Mouse (Mus musculus) cerebellum, adult 8-10 months (tissue): ENCODE results near the gene Trp53bp1.
A peak's percentile ranks its signal among the peaks of the same experiment; 100 is the strongest.

Source experiments
- DNase-seq: peaks from one replicate; pipeline ENCODE4 v3.0.0; 2022

The Trp53bp1 gene

DNA sequence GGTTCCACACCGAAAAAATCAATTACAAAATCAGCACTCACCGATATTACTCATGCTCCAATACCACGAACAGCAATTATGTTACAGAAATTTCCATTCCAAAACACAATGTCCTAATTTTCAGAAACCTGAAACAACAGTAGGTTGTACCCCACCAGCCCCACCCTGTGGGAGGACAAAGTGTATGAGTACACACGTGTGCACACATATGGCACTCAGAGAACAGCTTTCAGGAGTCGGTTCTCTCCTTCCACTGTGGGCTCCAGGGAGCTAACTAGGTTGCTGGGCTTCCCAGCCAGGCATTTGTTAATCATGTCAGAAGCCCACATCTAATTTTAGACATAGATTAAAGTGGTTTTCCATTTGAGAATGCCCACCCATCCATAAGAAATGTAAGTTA, 27.1 kb downstream of the Trp53bp1 start:
- DNase-seq, result no peak

DNA sequence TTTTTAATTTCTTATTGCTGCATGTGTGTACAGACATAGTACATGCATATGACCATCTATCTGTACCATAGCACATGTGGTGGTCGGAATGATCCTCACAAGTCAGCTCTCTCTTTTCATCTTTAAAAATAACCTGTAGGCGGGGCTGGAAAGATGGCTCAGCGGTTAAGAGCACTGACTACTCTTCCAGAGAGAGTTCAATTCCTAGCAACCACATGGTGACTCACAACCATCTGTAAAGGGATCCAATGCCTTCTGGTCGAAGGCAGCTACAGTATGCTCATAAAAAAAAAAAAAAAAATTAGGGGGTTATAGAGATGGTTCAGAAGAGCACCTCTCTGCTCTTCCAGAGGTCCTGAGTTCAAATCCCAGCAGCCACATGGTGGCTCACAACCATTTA, 31.8 kb downstream of the Trp53bp1 start:
- DNase-seq, result no peak

DNA sequence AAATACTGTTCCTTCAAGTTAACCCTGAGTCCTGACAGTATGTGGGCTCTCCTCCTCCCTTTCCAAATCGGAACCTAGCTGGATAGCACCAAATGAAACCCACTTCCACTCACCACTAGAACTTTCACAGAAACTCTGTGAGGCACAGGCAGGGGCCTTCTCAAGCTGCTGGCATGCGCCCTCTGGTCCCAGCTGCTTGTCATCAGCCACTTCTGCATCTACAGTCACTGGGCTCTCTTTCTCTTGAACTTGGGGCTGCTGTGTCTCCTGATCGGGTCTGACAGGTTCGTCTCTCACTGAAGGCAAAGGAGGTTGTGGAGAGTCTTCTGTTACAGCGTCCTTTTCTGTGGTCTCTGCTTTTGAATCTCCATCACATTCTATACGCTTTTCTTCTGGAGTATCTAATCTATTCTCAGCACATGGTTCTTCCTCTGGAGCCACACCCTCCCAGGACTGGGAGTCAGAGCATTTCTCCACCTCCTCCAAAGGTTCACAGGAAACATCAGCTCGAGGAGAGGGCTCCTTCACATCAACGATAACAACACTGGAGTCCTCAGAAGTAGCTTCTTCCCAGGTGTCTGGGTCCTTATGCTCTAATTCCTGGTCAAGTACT, 35.6 kb downstream of the Trp53bp1 start:
- no peak for DNase-seq

DNA sequence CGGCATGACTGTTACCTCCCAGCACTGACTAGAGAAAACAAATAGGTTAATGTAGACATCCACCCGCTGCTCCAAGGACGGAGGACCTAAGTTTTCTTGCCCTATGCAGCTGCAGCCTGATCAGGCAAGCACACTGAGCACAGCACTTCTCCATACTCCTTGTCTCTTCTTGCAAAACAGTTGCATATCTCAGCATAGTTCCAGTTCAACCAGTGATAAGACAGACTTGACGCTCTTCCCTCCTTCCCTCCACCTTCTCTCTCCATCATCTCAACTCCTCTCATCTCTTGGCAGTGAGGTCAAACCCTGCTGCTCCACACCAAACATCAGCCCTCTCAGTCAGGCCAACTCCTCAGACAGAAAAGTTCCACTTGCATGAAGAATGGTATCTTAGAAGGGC, 43.1 kb downstream of the Trp53bp1 start:
- no peak for DNase-seq

DNA sequence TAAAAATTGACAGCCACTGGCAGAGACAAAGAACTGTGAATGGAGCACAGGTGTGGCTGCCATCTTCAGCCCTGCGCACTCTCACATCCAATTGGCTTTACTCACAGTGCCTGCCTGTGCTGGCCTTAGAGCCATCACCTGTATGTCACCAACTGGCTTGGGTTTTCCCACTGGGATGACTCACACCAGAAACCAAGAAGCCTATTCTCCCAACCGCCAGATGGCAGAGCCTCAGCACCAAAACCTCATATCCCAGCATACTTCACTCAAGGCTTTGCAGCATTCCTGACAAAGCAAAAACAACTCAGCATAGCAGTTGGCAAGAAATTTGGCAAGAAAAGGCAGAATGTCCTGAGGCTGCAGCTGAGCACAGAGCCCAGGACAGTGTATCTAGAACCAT, 48.2 kb downstream of the Trp53bp1 start:
- peak; percentile 74 for DNase-seq

DNA sequence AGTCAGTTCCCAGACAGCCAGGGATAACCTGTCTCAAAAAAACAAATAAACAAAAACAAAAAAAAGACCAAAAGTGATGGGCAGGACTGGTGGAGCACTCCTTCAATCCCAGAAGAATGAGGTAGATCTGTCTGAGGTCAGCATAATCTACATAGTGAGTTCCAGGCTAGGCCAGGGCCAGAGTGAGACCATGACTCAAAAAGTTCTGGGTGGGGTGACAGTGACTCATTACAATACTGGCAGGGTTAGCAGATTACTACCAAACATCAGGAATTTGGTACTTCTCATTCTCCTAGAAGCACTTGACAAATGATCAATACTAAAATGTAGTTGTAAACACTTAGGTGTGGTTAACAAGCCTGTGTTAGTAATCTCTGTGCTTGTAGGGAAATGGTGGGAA, 51.2 kb downstream of the Trp53bp1 start:
- no peak for DNase-seq

DNA sequence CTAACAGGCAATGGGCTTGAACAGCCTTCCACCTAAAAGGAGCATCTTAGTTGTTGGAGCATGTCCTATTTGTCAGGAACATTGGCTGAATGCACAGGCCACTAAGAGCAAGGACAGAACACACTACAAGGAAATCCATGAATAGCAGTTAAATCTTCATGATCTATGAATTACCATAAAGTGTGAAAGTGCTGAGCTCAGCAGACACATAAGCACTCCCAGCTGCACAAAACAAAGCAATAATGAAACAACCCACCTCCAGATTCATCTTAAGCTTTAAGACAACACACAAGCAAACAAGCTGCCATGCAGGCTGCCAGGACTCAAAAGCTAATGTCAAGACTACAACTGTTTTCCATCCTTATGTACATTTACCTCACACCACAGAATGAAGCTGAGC, 52.0 kb downstream of the Trp53bp1 start:
- no peak for DNase-seq

DNA sequence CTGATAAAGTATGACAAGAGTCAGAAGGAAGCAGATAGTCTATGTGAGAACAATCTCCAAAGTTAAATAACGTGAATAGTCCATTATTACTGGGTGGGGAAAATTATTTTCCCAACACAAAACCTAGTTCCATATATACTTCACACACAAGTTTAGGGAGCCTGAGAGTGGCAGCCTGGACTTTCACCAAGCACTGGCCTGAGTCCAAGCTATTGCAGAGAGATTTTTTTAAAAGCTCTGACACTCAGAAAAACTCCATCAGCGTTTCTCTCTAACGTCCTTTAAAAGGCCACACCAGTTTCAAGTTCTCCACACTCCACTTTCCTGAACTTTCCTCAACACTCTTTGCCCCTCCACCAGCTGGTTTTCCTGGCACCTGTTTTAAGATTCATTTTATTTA, 56.7 kb downstream of the Trp53bp1 start:
- no peak for DNase-seq

DNA sequence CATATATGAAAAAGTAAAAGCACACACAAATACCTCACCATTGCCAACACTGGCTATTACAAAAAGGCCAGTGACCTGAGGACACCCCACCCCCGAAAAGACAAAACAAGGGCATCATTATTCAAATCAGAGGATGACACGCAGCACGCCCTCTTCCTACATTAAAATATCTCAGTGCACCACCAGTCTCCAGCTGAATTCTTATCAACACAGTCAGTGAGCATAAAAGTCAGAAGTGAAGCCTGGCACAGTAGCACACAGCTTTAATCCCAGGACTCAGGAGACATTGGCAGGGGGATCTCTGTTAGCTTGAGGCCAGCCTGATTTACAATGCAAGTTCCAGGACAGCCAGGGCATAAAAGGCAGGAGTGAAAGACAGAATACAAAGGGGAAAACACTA, 64.7 kb downstream of the Trp53bp1 start:
- no peak for DNase-seq

DNA sequence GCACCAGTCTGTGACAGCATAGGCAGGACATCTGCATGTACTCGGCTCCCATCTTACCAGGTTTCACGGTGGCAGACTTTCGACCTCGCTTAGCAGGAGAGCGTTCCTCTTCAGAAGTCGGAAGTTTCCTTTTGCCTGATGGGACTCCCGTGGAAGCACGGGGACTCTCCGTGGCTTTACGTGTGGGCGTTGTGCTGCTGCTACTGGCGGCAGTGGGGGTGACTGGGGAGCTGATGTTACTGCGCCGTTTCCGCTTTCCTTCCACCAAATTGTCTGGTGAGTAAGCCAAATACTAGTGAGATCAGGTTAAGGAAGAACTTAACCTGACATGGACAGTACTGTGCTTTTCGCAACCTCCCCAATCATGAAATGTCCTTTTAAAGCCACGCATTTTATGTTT, 66.9 kb downstream of the Trp53bp1 start:
- no peak for DNase-seq

DNA sequence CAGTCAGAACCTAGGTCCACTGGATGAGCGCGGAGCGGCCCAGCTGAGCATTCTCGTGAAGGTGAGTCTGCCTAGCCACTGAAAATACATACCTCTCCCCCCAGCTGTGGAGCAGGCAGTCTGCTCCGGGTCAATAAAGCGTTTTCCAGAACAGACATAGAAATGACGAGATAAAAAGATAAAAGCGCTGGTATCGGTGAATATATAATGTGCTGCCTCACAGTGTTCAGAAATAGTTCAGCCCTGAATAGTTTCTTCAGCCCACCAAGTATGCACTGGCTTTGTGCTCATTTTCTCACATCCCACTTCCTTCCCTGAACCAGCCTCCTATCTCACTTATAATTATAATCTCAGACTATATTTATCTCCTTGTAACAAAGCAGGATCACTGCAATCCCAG, 75.7 kb downstream of the Trp53bp1 start:
- DNase-seq, result no peak

DNA sequence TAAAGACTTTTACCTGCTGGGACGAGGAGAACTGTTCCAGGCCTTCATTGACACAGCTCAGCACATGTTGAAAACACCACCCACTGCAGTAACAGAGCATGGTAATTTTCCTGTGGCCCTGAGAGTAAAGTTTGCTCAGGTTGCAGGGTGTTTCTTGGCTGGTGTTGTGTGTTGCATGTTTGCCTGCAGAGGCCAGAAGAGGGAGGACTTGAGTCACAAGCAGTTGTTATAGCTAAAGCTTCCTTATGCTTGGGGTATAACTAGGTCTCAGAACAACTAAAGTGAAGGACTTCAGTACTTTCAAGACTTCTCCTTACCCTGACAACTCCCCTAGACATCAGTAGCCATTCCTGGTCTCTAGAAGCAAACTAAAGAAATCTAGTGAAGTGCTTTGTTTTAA, 82.7 kb downstream of the Trp53bp1 start:
- no peak for DNase-seq

DNA sequence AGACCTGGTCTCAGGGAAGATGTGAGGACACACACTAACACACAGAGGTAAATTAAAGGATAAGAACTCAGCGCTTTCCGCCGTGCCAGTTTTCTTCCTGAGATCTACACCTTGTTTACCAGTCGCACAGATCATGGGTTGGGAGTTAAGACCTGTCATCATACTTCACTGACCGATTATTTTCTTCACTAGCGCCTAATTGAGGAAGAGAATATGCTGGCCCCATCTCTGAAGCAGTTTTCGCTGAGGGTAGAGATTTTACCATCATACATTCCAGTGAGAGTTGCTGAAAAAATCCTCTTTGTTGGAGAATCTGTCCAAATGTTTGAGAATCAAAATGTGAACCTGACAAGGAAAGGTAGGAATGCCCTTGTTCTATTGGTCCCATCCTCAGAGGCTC, 87.1 kb downstream of the Trp53bp1 start:
- no peak for DNase-seq

DNA sequence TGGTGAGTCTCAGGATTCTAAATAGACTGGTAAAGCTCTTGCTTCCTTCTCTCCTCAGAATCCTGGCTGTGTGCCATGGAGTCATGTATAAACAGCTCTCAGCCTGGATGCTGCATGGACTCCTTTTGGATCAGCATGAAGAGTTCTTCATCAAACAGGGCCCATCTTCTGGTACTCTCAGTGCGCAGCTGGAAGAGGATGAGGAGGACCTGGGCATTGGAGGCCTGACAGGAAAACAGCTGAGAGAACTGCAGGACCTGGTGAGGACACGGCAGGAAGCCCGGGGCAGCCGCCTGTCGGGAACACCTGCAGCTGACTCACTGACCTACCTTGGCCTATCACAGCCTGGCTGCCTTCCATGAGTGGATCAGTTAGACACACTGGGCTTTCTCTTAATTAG, 87.8 kb downstream of the Trp53bp1 start:
- peak; percentile 79 for DNase-seq

DNA sequence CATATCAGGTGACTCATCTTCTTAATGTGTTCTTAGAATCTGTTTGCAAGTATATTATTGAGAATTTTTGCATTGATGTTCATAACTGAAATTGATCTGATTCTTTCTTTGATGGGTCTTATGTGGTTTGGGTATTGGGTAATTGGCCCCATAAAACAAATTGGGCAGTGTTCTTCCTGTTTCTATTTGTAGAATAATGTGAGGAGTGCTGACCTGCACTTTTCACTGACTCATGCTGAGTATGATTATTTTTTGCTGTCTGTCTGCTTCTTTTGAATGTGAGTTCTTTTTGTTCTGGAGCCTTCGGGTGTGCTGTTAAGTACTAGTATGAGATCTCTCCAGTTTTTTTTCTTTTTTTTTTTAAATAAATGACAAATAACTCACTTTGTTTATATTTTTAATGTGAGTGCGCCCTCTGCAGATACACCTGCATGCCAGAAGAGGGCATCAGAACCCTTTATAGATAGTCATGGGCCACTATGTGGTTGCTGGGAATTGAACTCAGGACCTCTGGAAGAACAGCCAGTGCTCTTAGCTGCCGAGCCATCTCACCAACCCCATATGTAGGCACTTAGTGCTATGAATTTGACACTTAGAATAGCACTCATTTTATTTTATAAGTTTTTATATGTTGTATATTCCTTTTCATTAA, 92.3 kb downstream of the Trp53bp1 start:
- no peak for DNase-seq

DNA sequence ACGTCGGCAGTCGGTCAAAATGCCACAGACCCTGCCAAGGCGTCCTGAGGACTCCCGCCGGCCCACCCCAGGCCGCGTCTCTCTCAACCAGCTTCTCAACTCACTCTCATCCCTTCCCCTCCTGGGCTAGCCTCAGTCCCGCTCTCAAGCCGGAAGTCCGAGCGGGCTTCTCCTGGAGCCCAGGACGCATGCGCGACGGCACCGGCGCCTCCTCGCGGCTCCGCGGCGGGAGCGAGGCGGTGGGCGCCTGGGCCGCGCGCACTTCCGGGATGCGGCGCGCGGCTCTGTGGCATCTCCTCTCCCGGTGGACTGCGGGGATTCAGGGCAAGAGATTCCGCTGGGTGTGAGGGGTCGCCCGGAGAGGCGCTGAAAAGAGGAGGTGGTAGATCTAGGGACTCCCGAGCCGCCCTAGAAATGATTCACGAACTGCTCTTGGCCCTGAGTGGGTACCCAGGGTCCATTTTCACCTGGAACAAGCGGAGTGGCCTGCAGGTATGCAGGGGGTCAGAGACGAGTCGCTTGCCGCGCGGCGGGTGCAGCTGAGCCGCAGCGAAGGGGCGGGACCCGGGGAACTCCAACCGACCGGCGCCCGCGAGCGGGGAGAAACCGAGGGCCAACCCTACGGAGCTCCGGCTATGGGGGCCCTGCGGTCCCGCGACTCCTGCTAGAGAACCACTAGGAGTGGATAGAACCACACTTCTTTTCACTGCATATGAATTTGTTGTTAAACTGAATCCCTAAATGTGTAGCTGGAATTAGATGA, 100.0 kb downstream of the Trp53bp1 start, which contains the start of gene Zscan29:
TSS of gene Zscan29 (minus strand) at position 146 of the 763 bp plus-strand sequence.
- peak; percentile 83 for DNase-seq

DNA sequence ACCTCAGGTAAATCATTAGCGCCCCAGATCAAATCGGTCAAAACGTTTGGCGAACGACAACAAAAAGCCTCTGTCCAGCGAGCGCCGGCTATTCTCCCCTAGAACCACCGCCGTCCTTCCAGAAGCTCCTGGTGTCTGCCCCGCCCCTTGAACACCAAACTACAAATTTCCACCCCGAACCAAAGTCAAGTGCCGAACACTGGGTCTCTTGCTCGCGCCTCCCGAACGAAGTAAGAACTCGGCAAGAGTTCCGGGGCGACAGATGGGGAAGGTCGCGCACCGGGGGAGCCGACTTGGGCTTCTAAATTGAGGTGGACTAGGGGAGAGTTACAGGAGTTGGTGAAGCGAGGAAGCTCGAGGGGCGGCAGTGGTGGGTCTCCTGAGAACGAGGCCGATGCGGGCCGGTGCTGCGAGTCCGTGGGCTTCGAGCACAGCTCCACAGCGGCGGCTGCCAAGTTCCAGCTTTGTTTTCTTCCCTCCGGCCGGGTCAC, 100.7 kb downstream of the Trp53bp1 start, which contains the start of gene Tubgcp4:
TSS of gene Tubgcp4 (plus strand) at position 174 of the 491 bp plus-strand sequence.
- peak; percentile 43 for DNase-seq

DNA sequence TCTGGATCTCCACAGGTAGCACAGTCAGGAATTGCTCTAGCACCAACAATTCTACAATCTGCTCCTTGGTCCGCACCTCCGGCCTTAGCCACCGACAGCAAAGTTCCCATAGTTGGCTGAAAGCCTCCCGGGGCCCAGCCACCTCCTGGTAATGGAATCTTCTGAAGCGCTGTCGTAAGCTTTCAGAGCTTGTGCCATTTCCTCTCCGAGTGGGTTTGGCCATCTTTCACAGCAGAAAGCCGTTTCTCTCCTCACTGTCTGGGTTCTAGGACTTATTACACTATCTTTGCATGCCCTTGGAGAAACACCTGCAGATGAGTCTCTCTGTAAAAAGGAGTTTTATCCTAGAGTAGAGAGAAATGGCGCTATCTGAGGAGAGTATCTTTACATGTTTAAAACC, 101.3 kb downstream of the Trp53bp1 start:
- DNase-seq, result peak; percentile 28

DNA sequence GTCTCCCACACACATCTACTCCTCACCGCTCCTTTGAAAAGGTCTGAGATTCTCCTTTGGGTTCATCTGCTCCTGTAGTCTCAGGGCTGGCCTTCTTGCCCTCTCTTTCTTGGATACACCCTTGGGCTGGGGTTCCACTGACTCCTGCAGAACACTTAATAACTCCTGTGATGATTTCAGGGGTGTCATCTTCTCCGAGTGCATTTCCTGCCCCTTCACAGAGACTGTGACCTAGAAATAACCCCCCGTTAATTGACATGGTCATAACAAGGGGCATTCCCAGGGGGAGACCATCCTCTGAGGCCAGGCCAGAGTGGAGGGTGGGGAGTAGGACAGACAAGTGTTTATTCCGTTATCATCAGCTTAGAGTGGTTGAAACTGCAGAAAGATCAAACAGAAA, 102.0 kb downstream of the Trp53bp1 start:
- no peak for DNase-seq

DNA sequence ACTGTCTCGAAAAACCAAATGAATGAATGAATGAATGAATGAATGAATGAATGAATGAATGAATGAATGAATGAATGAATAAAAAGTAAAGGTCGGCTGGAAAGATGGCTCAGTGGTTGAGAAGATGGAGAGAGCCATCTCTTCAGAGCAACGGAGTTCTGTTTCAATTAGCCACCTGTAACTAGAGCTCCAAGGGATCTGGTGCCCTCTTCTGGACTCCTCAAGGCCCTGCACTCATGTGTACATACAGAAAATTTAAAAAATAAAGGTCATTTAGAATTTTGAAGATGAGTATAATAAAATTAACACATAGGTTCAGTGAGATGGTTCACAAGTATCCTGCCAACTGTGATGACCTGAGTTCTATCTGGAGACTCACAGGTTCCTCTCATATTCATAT, 118.1 kb downstream of the Trp53bp1 start:
- DNase-seq, result no peak

DNA sequence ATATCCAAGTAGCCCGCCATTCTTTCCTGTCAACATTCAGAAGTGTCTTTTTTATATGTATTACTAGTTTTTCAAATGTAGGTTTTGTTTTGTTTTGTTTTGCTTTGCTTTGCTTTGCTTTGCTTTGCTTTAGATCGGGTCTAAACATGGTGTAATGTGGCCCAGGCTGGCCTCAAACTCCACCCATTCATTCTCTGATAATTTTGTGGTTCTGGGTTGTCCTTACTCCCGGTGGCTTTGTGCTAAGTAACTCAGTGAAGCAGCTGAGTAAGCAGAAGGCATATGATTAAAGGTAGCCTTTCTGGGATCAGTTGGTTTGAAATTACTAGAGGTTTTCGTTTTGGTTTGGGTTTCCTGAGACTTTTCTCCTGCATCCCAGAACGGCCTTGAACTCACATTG, 121.5 kb downstream of the Trp53bp1 start:
- no peak for DNase-seq
